Mouse (Mus musculus): ENCODE results near the gene Cpsf7. TPM values are rescaled to one million over a fixed set of nuclear protein-coding genes. Genes with fewer than 3 reads are reported as not detected.

The Cpsf7 gene
- polyA plus RNA-seq, 1 experiment from 2014 or later, result 33.1 TPM

DNA sequence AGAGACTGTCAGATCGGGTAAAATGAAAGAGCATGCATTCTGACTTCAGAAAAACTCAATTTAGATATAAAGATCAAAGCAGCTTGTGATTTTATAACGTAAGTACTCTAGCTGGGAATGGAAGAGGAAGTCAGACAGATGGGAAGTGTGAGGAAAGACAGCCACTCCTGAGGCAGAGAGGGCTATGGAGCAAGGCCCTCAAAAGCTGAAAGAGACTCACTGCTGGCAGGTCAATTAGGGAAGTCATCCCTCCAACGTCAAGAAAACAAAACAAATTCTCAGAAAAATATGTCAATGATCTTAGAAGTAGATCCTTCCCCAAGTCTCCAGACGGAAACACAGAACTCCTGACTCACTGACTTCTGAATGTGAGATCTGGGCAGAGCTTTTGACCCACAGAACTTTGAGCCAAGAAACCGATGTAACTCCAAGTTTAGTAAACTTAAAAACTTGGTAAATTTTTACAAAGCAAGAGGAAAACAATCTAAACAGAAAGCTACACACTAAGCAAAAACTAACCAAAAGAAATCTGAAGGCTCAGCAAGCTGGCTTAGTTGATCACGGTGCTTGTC, 14.2 kb upstream of the Cpsf7 start:
- no peak overlapping the region for H3K4me2 ChIP-seq (ENCODE audit: low read depth, low read length)
- H3K9me3 ChIP-seq (replicated peaks; ENCODE audit: control insufficient read depth, low read length), result no peaks in the 10 kb centered on the region
- no peak for ATAC-seq (replicated peaks; ENCODE audit: extremely low read depth, insufficient read depth, low FRiP score)
- no peaks in the 10 kb centered on the region for H3K27me3 ChIP-seq (ENCODE audit: control insufficient read depth, insufficient read depth, low read length)
- H3K27ac ChIP-seq (ENCODE audit: low read length), result no peak overlapping the region
- no peak overlapping the region for H3K9ac ChIP-seq (ENCODE audit: low read length)
- H3K4me1 ChIP-seq (ENCODE audit: control insufficient read depth, insufficient read depth, low read length), result no peaks in the 10 kb centered on the region
- 76% methylated on average over 6 of the region's 6 CpGs for WGBS
- H3K36me3 ChIP-seq (ENCODE audit: control insufficient read depth, insufficient read depth), result peaks cover 9% of the 10 kb centered on the region
- H3K4me3 ChIP-seq (ENCODE audit: low read length), result no peak overlapping the region

DNA sequence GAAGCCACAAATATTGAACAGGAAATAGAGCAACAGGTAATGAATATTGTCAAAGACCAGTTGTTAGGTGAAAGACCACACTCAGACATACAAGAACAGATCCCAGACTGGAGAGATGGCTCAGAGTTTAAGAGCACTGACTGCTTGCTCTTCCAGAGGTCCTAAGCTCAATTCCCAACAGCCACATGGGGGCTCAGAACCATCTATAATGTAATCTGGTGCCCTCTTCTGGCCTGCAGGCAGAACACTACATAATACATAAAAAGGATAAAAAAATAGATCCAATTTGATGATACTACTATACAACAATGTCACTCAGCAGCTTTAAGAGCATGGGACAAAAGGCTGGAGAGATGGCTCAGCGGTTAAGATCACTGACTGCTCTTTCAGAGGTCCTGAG, 4.7 kb upstream of the Cpsf7 start:
- H3K4me3 ChIP-seq (ENCODE audit: low read length), result no peak overlapping the region
- no peak overlapping the region for H3K4me2 ChIP-seq (ENCODE audit: low read depth, low read length)
- H3K27me3 ChIP-seq (ENCODE audit: control insufficient read depth, insufficient read depth, low read length), result no peaks in the 10 kb centered on the region
- peaks cover 9% of the 10 kb centered on the region for H3K36me3 ChIP-seq (ENCODE audit: control insufficient read depth, insufficient read depth)
- H3K27ac ChIP-seq (ENCODE audit: low read length), result no peak overlapping the region
- WGBS, result 42% methylated on average over 1 of the region's 1 CpGs
- H3K9me3 ChIP-seq (replicated peaks; ENCODE audit: control insufficient read depth, low read length), result no peaks in the 10 kb centered on the region
- H3K4me1 ChIP-seq (ENCODE audit: control insufficient read depth, insufficient read depth, low read length), result peaks cover 6% of the 10 kb centered on the region
- H3K9ac ChIP-seq (ENCODE audit: low read length), result no peak overlapping the region
- no peak for ATAC-seq (replicated peaks; ENCODE audit: extremely low read depth, insufficient read depth, low FRiP score)

DNA sequence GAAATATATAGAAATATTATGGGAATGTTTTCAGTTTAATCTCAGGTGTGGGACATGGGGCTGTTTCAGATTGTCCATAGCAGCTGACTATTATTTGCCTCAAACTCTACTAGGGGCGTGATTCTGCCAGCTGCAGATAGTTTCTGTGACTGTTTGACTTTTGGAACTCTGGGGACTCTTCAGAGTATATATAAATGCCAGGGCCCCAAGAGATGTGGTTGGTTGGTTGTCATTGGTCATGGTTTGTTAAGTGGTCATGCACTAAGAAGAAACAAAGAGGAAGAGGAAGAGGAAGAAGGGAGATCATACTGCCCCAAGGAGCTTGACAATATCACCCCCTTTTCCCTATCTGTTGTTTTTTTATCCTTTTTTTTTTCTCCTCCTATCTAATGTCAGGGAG, 3.1 kb upstream of the Cpsf7 start:
- WGBS, result 73% methylated on average over 1 of the region's 1 CpGs
- Histone ChIP-seq H3K36me3 (ENCODE audit: control insufficient read depth, insufficient read depth) (peaks cover 7% of the 10 kb centered on the region), H3K4me2 (ENCODE audit: low read depth, low read length) (no peak overlapping the region), H3K27me3 (ENCODE audit: control insufficient read depth, insufficient read depth, low read length) (no peaks in the 10 kb centered on the region), H3K9me3 (replicated peaks; ENCODE audit: control insufficient read depth, low read length) (no peaks in the 10 kb centered on the region), H3K4me3 (ENCODE audit: low read length) (no peak overlapping the region), H3K4me1 (ENCODE audit: control insufficient read depth, insufficient read depth, low read length) (peaks cover 14% of the 10 kb centered on the region), H3K9ac (ENCODE audit: low read length) (no peak overlapping the region), H3K27ac (ENCODE audit: low read length) (no peak overlapping the region)
- no peak for ATAC-seq (replicated peaks; ENCODE audit: extremely low read depth, insufficient read depth, low FRiP score)

DNA sequence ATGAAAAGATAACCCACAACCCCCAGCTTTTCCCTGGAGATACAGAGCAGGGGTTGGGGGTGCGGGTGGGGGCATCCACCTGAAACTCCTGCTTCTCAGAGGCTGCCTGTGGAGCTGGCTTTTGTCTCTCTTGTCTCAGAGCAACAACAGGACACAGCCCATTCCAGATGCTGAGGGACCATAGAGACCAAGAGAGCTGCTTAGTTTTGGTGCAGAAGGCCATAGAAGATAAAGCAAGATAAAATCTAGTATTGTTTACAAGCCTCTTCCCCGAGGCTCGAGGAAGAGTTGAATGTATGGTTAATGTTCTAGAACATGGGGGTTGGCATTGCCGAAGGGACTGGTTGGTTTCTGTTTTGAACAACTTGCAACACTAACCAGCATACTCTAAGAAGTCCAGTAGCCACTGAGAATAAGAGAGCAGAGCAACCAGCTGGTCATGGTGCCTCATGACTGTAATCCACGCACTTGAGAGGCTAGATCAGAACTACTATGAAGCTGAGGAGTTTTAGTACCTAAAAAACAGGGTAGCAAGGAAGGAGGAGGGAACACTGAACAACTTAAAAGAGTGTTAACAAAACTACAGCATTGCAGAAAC, 1.5 kb upstream of the Cpsf7 start:
- peak overlapping the region; percentile 6; the same call in 1 of the 2 replicates for H3K4me2 ChIP-seq (ENCODE audit: low read depth, low read length)
- no peaks in the 10 kb centered on the region for H3K27me3 ChIP-seq (ENCODE audit: control insufficient read depth, insufficient read depth, low read length)
- WGBS, result 75% methylated on average over 5 of the region's 5 CpGs
- H3K4me3 ChIP-seq (ENCODE audit: low read length), result no peak overlapping the region
- no peak overlapping the region for H3K27ac ChIP-seq (ENCODE audit: low read length)
- H3K9me3 ChIP-seq (replicated peaks; ENCODE audit: control insufficient read depth, low read length), result no peaks in the 10 kb centered on the region
- H3K9ac ChIP-seq (ENCODE audit: low read length), result no peak overlapping the region
- no peak for ATAC-seq (replicated peaks; ENCODE audit: extremely low read depth, insufficient read depth, low FRiP score)
- peaks cover 3% of the 10 kb centered on the region; the same call in 1 of the 2 replicates for H3K36me3 ChIP-seq (ENCODE audit: control insufficient read depth, insufficient read depth)
- H3K4me1 ChIP-seq (ENCODE audit: control insufficient read depth, insufficient read depth, low read length), result peaks cover 14% of the 10 kb centered on the region

DNA sequence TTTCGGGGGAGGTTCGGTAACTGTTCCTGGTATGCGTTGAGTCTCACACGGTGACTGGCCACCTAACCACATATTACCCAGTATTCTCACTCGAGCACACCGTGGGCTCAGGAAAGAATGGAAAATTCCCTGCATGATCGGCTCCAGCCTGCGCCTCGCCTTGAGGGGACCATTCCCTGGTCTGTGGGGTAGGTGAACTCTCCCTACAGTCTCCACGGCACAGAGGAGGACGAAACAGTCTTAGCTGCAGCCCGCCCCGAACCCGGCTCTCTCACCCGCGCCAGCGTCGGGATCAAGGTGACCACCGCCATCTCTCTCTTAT, 321 bp upstream of the Cpsf7 start:
- ATAC-seq (replicated peaks; ENCODE audit: extremely low read depth, insufficient read depth, low FRiP score), result no peak
- peaks cover 5% of the 10 kb centered on the region; the same call in 1 of the 2 replicates for H3K36me3 ChIP-seq (ENCODE audit: control insufficient read depth, insufficient read depth)
- H3K27me3 ChIP-seq (ENCODE audit: control insufficient read depth, insufficient read depth, low read length), result no peaks in the 10 kb centered on the region
- peak overlapping the region; percentile 96 for H3K4me3 ChIP-seq (ENCODE audit: low read length)
- H3K4me2 ChIP-seq (ENCODE audit: low read depth, low read length), result peak overlapping the region; percentile 68
- peak overlapping the region; percentile 99 for H3K27ac ChIP-seq (ENCODE audit: low read length)
- peak overlapping the region; percentile 100 for H3K9ac ChIP-seq (ENCODE audit: low read length)
- H3K9me3 ChIP-seq (replicated peaks; ENCODE audit: control insufficient read depth, low read length), result no peaks in the 10 kb centered on the region
- H3K4me1 ChIP-seq (ENCODE audit: control insufficient read depth, insufficient read depth, low read length), result peaks cover 14% of the 10 kb centered on the region
- WGBS, result under 1% methylated on average over 19 of the region's 19 CpGs

DNA sequence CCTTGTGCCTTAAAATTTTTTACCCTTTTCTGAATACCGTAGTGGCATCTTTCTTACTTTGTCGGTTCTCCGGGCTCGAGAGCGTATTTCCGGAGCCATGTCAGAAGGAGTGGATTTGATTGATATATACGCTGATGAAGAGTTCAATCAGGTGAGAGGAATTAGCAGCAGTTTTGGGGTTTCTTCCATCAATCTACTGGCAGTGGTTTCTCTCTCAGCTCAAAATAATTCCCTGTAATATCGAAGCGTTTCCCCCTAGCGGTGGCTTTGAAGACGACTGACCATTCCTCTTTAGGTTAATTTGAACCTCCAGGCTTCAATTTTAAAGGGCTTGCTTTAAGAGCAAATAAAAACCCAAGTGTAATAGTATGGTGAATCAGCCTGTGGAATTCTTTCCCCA, 844 bp downstream of the Cpsf7 start, which contains the start of gene Sdhaf2:
Gene Sdhaf2 (minus strand): TSS at position 233 of the 400 bp plus-strand sequence.
- H3K9ac ChIP-seq (ENCODE audit: low read length), result peak within 1 kb of the TSS; percentile 100
- H3K27ac ChIP-seq (ENCODE audit: low read length), result peak within 1 kb of the TSS; percentile 99
- peak within 1 kb of the TSS; percentile 75 for H3K4me2 ChIP-seq (ENCODE audit: low read depth, low read length)
- H3K27me3 ChIP-seq (ENCODE audit: control insufficient read depth, insufficient read depth, low read length), result no peaks in the 10 kb centered on the region
- H3K4me1 ChIP-seq (ENCODE audit: control insufficient read depth, insufficient read depth, low read length), result peaks cover 14% of the 10 kb centered on the region
- no peak for ATAC-seq (replicated peaks; ENCODE audit: extremely low read depth, insufficient read depth, low FRiP score)
- WGBS, result under 1% methylated on average over 11 of the region's 11 CpGs
- no peaks in the 10 kb centered on the region for H3K9me3 ChIP-seq (replicated peaks; ENCODE audit: control insufficient read depth, low read length)
- peak within 1 kb of the TSS; percentile 96 for H3K4me3 ChIP-seq (ENCODE audit: low read length)
- peaks cover 14% of the 10 kb centered on the region for H3K36me3 ChIP-seq (ENCODE audit: control insufficient read depth, insufficient read depth)

DNA sequence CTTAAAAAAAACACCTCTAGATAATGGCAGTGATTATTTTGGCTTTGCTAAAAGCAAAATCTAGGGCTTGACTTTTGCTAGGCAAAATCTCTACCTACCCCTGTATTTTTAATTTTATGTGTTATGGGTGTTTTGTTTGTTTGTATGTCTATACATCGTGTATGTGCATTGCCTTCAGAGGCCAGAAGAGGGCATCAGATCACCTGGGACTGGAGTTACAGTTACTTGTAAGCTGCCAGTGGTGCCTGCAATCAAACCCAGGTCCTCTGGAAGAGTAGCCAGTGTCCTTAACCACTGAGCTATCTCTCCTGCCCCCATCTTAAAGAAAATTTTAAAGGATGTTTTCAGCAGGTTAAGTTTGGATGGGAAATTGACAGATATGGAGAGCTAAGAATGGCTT, 5.0 kb downstream of the Cpsf7 start:
- 94% methylated on average over 1 of the region's 1 CpGs for WGBS
- peaks cover 37% of the 10 kb centered on the region for H3K36me3 ChIP-seq (ENCODE audit: control insufficient read depth, insufficient read depth)
- H3K27ac ChIP-seq (ENCODE audit: low read length), result no peak overlapping the region
- H3K4me3 ChIP-seq (ENCODE audit: low read length), result no peak overlapping the region
- H3K4me1 ChIP-seq (ENCODE audit: control insufficient read depth, insufficient read depth, low read length), result peaks cover 9% of the 10 kb centered on the region
- no peak for ATAC-seq (replicated peaks; ENCODE audit: extremely low read depth, insufficient read depth, low FRiP score)
- H3K27me3 ChIP-seq (ENCODE audit: control insufficient read depth, insufficient read depth, low read length), result no peaks in the 10 kb centered on the region
- no peaks in the 10 kb centered on the region for H3K9me3 ChIP-seq (replicated peaks; ENCODE audit: control insufficient read depth, low read length)
- H3K4me2 ChIP-seq (ENCODE audit: low read depth, low read length), result no peak overlapping the region
- no peak overlapping the region for H3K9ac ChIP-seq (ENCODE audit: low read length)

DNA sequence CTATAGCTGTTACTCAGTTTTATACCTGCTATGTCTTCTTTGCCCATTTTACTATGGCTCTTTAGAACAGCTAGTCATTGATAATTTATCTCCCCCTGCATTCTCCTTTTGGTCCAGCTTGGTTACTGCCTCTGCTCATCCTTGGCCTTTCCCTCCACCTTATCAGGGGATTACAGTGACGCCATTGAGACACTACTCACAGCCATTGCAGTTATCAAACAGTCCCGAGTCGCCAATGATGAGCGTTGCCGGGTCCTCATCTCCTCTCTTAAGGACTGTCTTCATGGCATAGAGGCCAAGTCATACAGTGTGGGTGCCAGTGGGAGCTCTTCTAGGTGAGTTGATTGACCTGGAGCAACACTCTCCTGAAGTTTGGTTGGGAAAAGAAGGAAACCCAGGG, 14.4 kb downstream of the Cpsf7 start:
- WGBS, result 84% methylated on average over 5 of the region's 5 CpGs
- no peaks in the 10 kb centered on the region for H3K27me3 ChIP-seq (ENCODE audit: control insufficient read depth, insufficient read depth, low read length)

DNA sequence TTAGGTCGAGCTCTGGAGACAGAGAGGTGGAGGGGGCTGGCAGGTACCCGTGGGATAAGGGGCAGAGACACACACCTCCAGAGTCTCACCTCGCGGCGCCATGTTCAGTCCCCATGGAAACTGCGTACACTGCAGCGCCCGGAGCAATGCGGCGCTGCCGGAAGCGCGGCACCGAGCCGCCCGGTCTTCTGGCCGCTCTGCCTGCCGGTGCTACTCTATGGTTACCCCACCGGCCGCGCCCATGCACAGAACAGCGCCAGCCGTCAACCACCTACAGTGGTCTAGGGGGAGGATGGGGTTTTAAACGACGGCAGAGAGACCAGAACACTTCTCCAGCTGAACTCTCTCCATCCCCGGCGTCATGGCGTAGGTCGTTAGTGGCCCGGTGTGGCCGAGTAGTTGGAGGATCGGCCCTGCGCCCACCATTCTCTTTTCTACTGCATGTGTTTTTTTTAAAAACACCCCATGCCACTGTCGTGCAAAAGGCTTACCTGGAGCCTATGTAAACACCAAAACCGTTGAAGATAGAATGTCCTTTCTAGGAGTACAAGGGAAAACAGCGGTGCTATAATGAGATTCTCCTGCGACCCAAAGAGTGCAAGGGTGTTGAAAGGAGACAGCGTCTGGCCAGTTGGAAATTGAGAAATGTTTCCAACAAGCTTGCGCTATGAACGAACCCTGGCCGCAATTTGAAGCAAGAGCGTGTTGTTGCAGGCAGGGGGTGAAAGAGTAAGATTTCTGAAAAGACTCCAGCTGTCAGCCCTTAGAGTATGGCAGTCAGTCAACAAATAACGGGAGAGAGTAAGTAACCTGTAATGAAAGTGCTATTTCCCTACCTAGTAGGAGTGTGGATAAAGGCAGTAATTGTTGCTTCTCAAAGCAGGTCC, 30.8 kb downstream of the Cpsf7 start, which contains the start of gene Tmem216:
Gene Tmem216 (minus strand): TSS at position 615 of the 887 bp plus-strand sequence.
- H3K9ac ChIP-seq (ENCODE audit: low read length), result peak within 1 kb of the TSS; percentile 85
- H3K27me3 ChIP-seq (ENCODE audit: control insufficient read depth, insufficient read depth, low read length), result no peaks in the 10 kb centered on the region
- peak within 1 kb of the TSS; percentile 80 for H3K27ac ChIP-seq (ENCODE audit: low read length)
- WGBS, result 1% methylated on average over 43 of the region's 43 CpGs
- H3K9me3 ChIP-seq (replicated peaks; ENCODE audit: control insufficient read depth, low read length), result no peaks in the 10 kb centered on the region
- ATAC-seq (replicated peaks; ENCODE audit: extremely low read depth, insufficient read depth, low FRiP score), result peak; percentile 94
- peaks cover 7% of the 10 kb centered on the region; the same call in 1 of the 2 replicates for H3K36me3 ChIP-seq (ENCODE audit: control insufficient read depth, insufficient read depth)
- 0 out of 2 replicates have a peak, but pooled peaks cover 2% of the 10 kb centered on the region for H3K4me1 ChIP-seq (ENCODE audit: control insufficient read depth, insufficient read depth, low read length)
- H3K4me2 ChIP-seq (ENCODE audit: low read depth, low read length), result peak within 1 kb of the TSS; percentile 85
- H3K4me3 ChIP-seq (ENCODE audit: low read length), result peak within 1 kb of the TSS; percentile 74

More for the DNA sequence above, 14.4 kb downstream of the Cpsf7 start:
- H3K9me3 ChIP-seq (replicated peaks; ENCODE audit: control insufficient read depth, low read length), result no peaks in the 10 kb centered on the region
- H3K4me1 ChIP-seq (ENCODE audit: control insufficient read depth, insufficient read depth, low read length), result no peaks in the 10 kb centered on the region
- no peak overlapping the region for H3K4me3 ChIP-seq (ENCODE audit: low read length)
- no peak for ATAC-seq (replicated peaks; ENCODE audit: extremely low read depth, insufficient read depth, low FRiP score)
- H3K27ac ChIP-seq (ENCODE audit: low read length), result no peak overlapping the region
- H3K9ac ChIP-seq (ENCODE audit: low read length), result no peak overlapping the region
- H3K36me3 ChIP-seq (ENCODE audit: control insufficient read depth, insufficient read depth), result peaks cover 70% of the 10 kb centered on the region
- H3K4me2 ChIP-seq (ENCODE audit: low read depth, low read length), result no peak overlapping the region
